ENCODE assay signal across 8 mouse cellular contexts in genomic region chr11:3290640-3291310, GRCm38 (mm10). TPM values are rescaled to one million over a fixed set of nuclear protein-coding genes. Genes with fewer than 3 reads are reported as not detected.
DNase-seq lines count a peak whose midpoint lies in the region; ATAC-seq and TF ChIP-seq lines count a peak whose summit lies in the region.

No protein-coding gene starts in this region.

- peaks cover 33% of the 10 kb centered on the region for H3K36me3 ChIP-seq in embryonic facial prominence, embryonic 13.5 days
- peaks cover 17% of the 10 kb centered on the region for H3K36me3 ChIP-seq in heart, embryonic 16.5 days (ENCODE audit: control insufficient read depth, insufficient read depth)
- peaks cover 23% of the 10 kb centered on the region for H3K36me3 ChIP-seq in liver, embryonic 15.5 days (replicated peaks)
- peaks cover 19% of the 10 kb centered on the region for H3K36me3 ChIP-seq in neural tube, embryonic 14.5 days (ENCODE audit: control insufficient read depth, insufficient read depth, low read length)
- peaks cover 12% of the 10 kb centered on the region; the same call in 1 of the 2 replicates for H3K36me3 ChIP-seq in thymus, adult 2 months (ENCODE audit: control insufficient read depth, insufficient read depth, low read length)

- TF ChIP-seq POLR2A in thymus, adult 2 months (IDR thresholded peaks at IDR 0.05; ENCODE audit: control insufficient read depth, extremely low read depth, insufficient read depth, low read length, poor library complexity): no peak

- peak; percentile 28 for ATAC-seq in activated CD4-positive, CD25-positive, alpha-beta regulatory T cell, adult 4 months
- ATAC-seq in embryonic facial prominence, embryonic 13.5 days (ENCODE audit: insufficient number of reproducible peaks, insufficient read depth, low FRiP score, low TSS enrichment, low read depth): no peak
- peak; percentile 0; the same call in 1 of the 2 replicates for ATAC-seq in heart, embryonic 16.5 days (replicated peaks; ENCODE audit: extremely low read depth, insufficient read depth, low FRiP score)
- peak; percentile 9 for ATAC-seq in liver, embryonic 15.5 days (ENCODE audit: insufficient read depth)
- ATAC-seq in neural tube, embryonic 14.5 days (ENCODE audit: low read depth): 0 out of 2 replicates have a peak, but pooled peaks have one; percentile 1

- peak overlapping the region; percentile 100 for H3K27ac ChIP-seq in embryonic facial prominence, embryonic 13.5 days
- peak overlapping the region; percentile 100 for H3K27ac ChIP-seq in heart, embryonic 16.5 days (ENCODE audit: low read length)
- H3K27ac ChIP-seq in liver, embryonic 15.5 days (replicated peaks): peak overlapping the region; percentile 93
- H3K27ac ChIP-seq in neural tube, embryonic 14.5 days (ENCODE audit: low read depth, low read length): peak overlapping the region; percentile 100
- H3K27ac ChIP-seq in thymus, adult 2 months (ENCODE audit: control insufficient read depth, insufficient read depth, low read length): peak overlapping the region; percentile 90

- peak overlapping the region; percentile 79 for H3K4me3 ChIP-seq in embryonic facial prominence, embryonic 13.5 days
- peak overlapping the region; percentile 90 for H3K4me3 ChIP-seq in heart, embryonic 16.5 days (ENCODE audit: low read length)
- H3K4me3 ChIP-seq in liver, embryonic 15.5 days (replicated peaks): peak overlapping the region; percentile 94
- H3K4me3 ChIP-seq in neural tube, embryonic 14.5 days (ENCODE audit: low read depth, low read length): peak overlapping the region; percentile 81
- H3K4me3 ChIP-seq in thymus, adult 2 months (ENCODE audit: control insufficient read depth, insufficient read depth, low read length): peak overlapping the region; percentile 71

- H3K27me3 ChIP-seq in embryonic facial prominence, embryonic 13.5 days: no peaks in the 10 kb centered on the region
- H3K27me3 ChIP-seq in heart, embryonic 16.5 days (ENCODE audit: control insufficient read depth, insufficient read depth, low read length): no peaks in the 10 kb centered on the region
- peaks cover 21% of the 10 kb centered on the region for H3K27me3 ChIP-seq in liver, embryonic 15.5 days
- no peaks in the 10 kb centered on the region for H3K27me3 ChIP-seq in neural tube, embryonic 14.5 days (ENCODE audit: control insufficient read depth, insufficient read depth, low read length)
- H3K27me3 ChIP-seq in thymus, adult 2 months (ENCODE audit: control insufficient read depth, insufficient read depth, low read length): no peaks in the 10 kb centered on the region

- WGBS in embryonic facial prominence, embryonic 13.5 days: under 1% methylated on average over 50 of the region's 50 CpGs
- under 1% methylated on average over 50 of the region's 50 CpGs for WGBS in heart, embryonic 16.5 days
- WGBS in liver, embryonic 15.5 days (ENCODE audit: insufficient replicate concordance): under 1% methylated on average over 50 of the region's 50 CpGs
- under 1% methylated on average over 50 of the region's 50 CpGs for WGBS in neural tube, embryonic 14.5 days
- WGBS in thymus, adult 2 months: under 1% methylated on average over 50 of the region's 50 CpGs

- no peaks in the 10 kb centered on the region for H3K9me3 ChIP-seq in embryonic facial prominence, embryonic 13.5 days
- no peaks in the 10 kb centered on the region for H3K9me3 ChIP-seq in heart, embryonic 16.5 days (replicated peaks; ENCODE audit: control insufficient read depth, low read length)
- H3K9me3 ChIP-seq in liver, embryonic 15.5 days (replicated peaks): no peaks in the 10 kb centered on the region
- no peaks in the 10 kb centered on the region for H3K9me3 ChIP-seq in neural tube, embryonic 14.5 days (ENCODE audit: control insufficient read depth, low read length)

- H3K4me1 ChIP-seq in embryonic facial prominence, embryonic 13.5 days: peaks cover 45% of the 10 kb centered on the region
- H3K4me1 ChIP-seq in heart, embryonic 16.5 days (ENCODE audit: control insufficient read depth, insufficient read depth, low read length): peaks cover 34% of the 10 kb centered on the region
- peaks cover 81% of the 10 kb centered on the region for H3K4me1 ChIP-seq in liver, embryonic 15.5 days (replicated peaks)
- peaks cover 43% of the 10 kb centered on the region for H3K4me1 ChIP-seq in neural tube, embryonic 14.5 days (ENCODE audit: control insufficient read depth, insufficient read depth, low read length)
- peaks cover 34% of the 10 kb centered on the region for H3K4me1 ChIP-seq in thymus, adult 2 months (replicated peaks; ENCODE audit: control insufficient read depth, insufficient read depth, low read length)

- peak overlapping the region; percentile 99 for H3K9ac ChIP-seq in embryonic facial prominence, embryonic 13.5 days
- H3K9ac ChIP-seq in heart, embryonic 16.5 days (ENCODE audit: low read length): peak overlapping the region; percentile 99
- peak overlapping the region; percentile 81 for H3K9ac ChIP-seq in liver, embryonic 15.5 days
- peak overlapping the region; percentile 97 for H3K9ac ChIP-seq in neural tube, embryonic 14.5 days (replicated peaks; ENCODE audit: low read depth, low read length)

- peak overlapping the region; percentile 99 for H3K4me2 ChIP-seq in embryonic facial prominence, embryonic 13.5 days
- peak overlapping the region; percentile 95 for H3K4me2 ChIP-seq in heart, embryonic 16.5 days (ENCODE audit: low read depth, low read length)
- peak overlapping the region; percentile 100 for H3K4me2 ChIP-seq in liver, embryonic 15.5 days
- H3K4me2 ChIP-seq in neural tube, embryonic 14.5 days (ENCODE audit: low read depth, low read length): peak overlapping the region; percentile 100

- DNase-seq in B cell, adult 2 months: peak; percentile 51 to 52
- peak; percentile 47 to 63 for DNase-seq in kidney, postnatal 25 days
- DNase-seq in thymus, adult 2 months: peak; percentile 66

- TF ChIP-seq CTCF in thymus, adult 2 months (IDR thresholded peaks at IDR 0.05; ENCODE audit: borderline replicate concordance, control insufficient read depth, extremely low read depth, insufficient read depth, low read length, poor library complexity): no peak

RNA-seq across cellular contexts. Expression of gene Patz1, which starts 2.1 kb away (rescaled TPM):
- polyA plus RNA-seq in activated CD4-positive, CD25-positive, alpha-beta regulatory T cell, adult 4 months (2017; shearing (Covaris generic)): 10 to 100 TPM; 13.3 to 15.6 TPM
- polyA plus RNA-seq in embryonic facial prominence, embryonic 13.5 days (2015; fragmentation: Nextera tagmentation; extraction: Ambion mirVana): 52.0 and 52.7 TPM in 2 replicates
- polyA plus RNA-seq in heart, embryonic 16.5 days (2015; fragmentation: Nextera tagmentation; extraction: Ambion mirVana): 25.7 and 26.3 TPM in 2 replicates
- polyA plus RNA-seq in liver, embryonic 15.5 days (2015; fragmentation: Nextera tagmentation; extraction: Ambion mirVana): 11.5 and 12.6 TPM in 2 replicates
- polyA plus RNA-seq in neural tube, embryonic 14.5 days (2014; fragmentation: Nextera tagmentation; extraction: Ambion mirVana): 42.8 and 55.0 TPM in 2 replicates
- polyA plus RNA-seq in thymus, adult 2 months (2012; rRNA removed): 216 and 243 TPM in 2 replicates

RNA-seq across cellular contexts. Expression of gene Drg1, which starts 24.6 kb away (rescaled TPM):
- polyA plus RNA-seq in activated CD4-positive, CD25-positive, alpha-beta regulatory T cell, adult 4 months (2017; shearing (Covaris generic)): 100 to 1,000 TPM; 166 to 178 TPM
- polyA plus RNA-seq in embryonic facial prominence, embryonic 13.5 days (2015; fragmentation: Nextera tagmentation; extraction: Ambion mirVana): 214 and 250 TPM in 2 replicates
- polyA plus RNA-seq in heart, embryonic 16.5 days (2015; fragmentation: Nextera tagmentation; extraction: Ambion mirVana): 166 and 198 TPM in 2 replicates
- 108 and 110 TPM in 2 replicates for polyA plus RNA-seq in liver, embryonic 15.5 days (2015; fragmentation: Nextera tagmentation; extraction: Ambion mirVana)
- 190 and 221 TPM in 2 replicates for polyA plus RNA-seq in neural tube, embryonic 14.5 days (2014; fragmentation: Nextera tagmentation; extraction: Ambion mirVana)
- polyA plus RNA-seq in thymus, adult 2 months (2012; rRNA removed): 36.8 and 36.9 TPM in 2 replicates

RNA-seq across cellular contexts. Expression of gene Pik3ip1, which starts 39.4 kb away (rescaled TPM):
- 10 to 100 TPM; 32.9 to 53.5 TPM for polyA plus RNA-seq in activated CD4-positive, CD25-positive, alpha-beta regulatory T cell, adult 4 months (2017; shearing (Covaris generic))
- polyA plus RNA-seq in embryonic facial prominence, embryonic 13.5 days (2015; fragmentation: Nextera tagmentation; extraction: Ambion mirVana): 12.8 and 14.6 TPM in 2 replicates
- polyA plus RNA-seq in heart, embryonic 16.5 days (2015; fragmentation: Nextera tagmentation; extraction: Ambion mirVana): 40.9 and 41.1 TPM in 2 replicates
- 1.3 and 1.4 TPM in 2 replicates for polyA plus RNA-seq in liver, embryonic 15.5 days (2015; fragmentation: Nextera tagmentation; extraction: Ambion mirVana)
- 24.2 and 29.4 TPM in 2 replicates for polyA plus RNA-seq in neural tube, embryonic 14.5 days (2014; fragmentation: Nextera tagmentation; extraction: Ambion mirVana)
- 151 and 153 TPM in 2 replicates for polyA plus RNA-seq in thymus, adult 2 months (2012; rRNA removed)
